Mouse (Mus musculus) MN1 (cell line): ENCODE data around the gene Hnrnpr.

Experiments used
- DNase-seq: peaks from one replicate; pipeline ENCODE4 v3.0.0-alpha.2; 2016; ENCODE audit warnings: low spot score

The Hnrnpr gene

DNA sequence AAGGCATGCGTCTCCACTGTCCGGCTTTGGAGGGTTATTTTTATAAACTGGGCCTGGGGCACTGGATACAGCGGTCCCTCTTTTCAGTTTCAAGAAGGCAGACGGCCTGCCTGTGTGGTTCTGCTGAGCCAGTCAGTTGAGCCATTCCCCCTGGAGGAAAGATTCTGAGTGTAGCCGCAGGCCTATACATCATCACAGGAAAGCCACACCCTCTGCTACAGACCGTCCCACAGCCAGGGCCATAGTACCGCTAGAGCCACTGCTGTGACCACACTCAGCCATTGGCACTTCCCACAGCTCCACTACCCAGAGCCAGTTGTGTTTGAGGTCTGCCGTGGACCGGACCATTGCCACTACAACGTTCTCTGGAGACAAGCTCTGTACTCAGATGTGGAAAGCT, 91.1 kb downstream of the Hnrnpr start:
- DNase-seq, result no peak

DNA sequence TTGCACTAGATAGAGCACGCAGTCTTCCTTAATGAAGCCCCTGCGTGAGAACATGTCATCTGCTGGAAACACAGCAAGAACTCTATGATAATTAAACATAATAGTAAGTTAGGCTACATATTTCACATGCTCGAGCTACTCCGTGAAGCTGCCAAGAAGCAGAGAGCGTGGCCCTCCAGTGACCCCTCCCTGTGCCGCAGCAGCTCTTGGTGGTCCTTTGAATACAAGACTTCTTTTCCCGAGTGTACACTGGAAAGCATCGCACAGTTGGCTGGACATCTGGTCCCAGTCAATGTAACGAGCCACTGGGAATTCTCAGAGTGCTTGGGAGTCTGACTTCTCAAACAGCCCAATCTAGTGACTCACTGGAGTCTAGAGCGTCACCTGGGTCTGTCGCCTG, 97.1 kb downstream of the Hnrnpr start:
- no peak for DNase-seq
